Mouse (Mus musculus): ENCODE results near the gene Fam81b.

DNA sequence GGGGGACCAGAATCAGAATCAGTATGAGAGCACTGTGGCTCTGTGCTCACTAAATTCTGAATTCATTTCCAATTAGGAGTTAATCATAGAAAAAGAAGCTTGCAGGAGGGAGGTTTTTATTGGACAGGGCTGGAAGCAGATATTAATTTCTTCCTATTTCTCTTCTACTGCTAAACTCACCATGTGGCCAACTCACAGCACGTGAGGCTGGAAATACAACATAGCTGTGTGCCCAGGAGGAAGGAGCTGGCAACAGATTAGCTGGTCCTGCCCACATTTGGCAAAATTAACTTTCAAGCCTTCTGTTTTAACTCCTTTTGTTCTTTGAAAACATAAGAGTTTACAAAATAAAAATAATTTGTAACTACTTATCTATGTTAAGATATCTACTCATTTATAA, 3.9 kb upstream of the Fam81b start:
- TF ChIP-seq CTCF (conservative IDR thresholded peaks at IDR 0.05; ENCODE audit: low read length): no peak
- no peak for TF ChIP-seq POU5F1 (IDR thresholded peaks at IDR 0.05; ENCODE audit: borderline replicate concordance, low read length)

Measured in E14TG2a.4 (cell line).